Mouse (Mus musculus) ES-E14 (cell line): Measurements from ENCODE around the gene Pnliprp2. TPM values are rescaled to one million over a fixed set of nuclear protein-coding genes. Genes with fewer than 3 reads are reported as not detected.

Experiments
- DNase-seq: peaks from one replicate; pipeline ENCODE4 v3.0.0-alpha.2; 2013; ENCODE audit warnings: low read depth, low spot score
- H3K27ac ChIP-seq: 2 replicates; pipeline ENCODE4 v1.5.1; 2012; ENCODE audit warnings: low read depth, mild to moderate bottlenecking, low read length, moderate library complexity, mixed read lengths; ENCODE audit not compliant: poor library complexity, insufficient read depth, severe bottlenecking
- H3K36me3 ChIP-seq: 2 replicates; pipeline ENCODE4 v1.6.1; 2012; ENCODE audit warnings: mild to moderate bottlenecking, low read length, moderate library complexity, mixed read lengths; ENCODE audit not compliant: control insufficient read depth, poor library complexity, insufficient read depth, severe bottlenecking
- H3K4me1 ChIP-seq, 2 experiments: fragments of 150-350 bp in 1 of 2; sonication (generic) in 1 of 2; 2 replicates each; pipeline ENCODE4 v1.6.1; 2012; ENCODE audit warnings: low read length in 2 of 2, mild to moderate bottlenecking in 1 of 2, mixed read lengths in 1 of 2; ENCODE audit not compliant: control insufficient read depth in 2 of 2, insufficient read depth in 2 of 2, poor library complexity in 1 of 2
- H3K4me3 ChIP-seq, 2 experiments: fragments of 150-350 bp in 1 of 2; sonication (generic) in 1 of 2; 2 replicates each; pipeline ENCODE4 v1.5.1; 2012; ENCODE audit warnings: low read length in 2 of 2, low read depth in 1 of 2, mild to moderate bottlenecking in 1 of 2, mixed read lengths in 1 of 2; ENCODE audit not compliant: insufficient read depth in 1 of 2, poor library complexity in 1 of 2, severe bottlenecking in 1 of 2
- H3K9ac ChIP-seq: 2 replicates; pipeline ENCODE4 v1.6.1; 2012; ENCODE audit warnings: low read depth, mild to moderate bottlenecking, low read length, mixed read lengths; ENCODE audit not compliant: poor library complexity, insufficient read depth, severe bottlenecking
- H3K9me3 ChIP-seq: fragments of 150-350 bp; sonication (generic); 2 replicates; pipeline ENCODE4 v1.6.1; 2012; ENCODE audit warnings: low read depth, mild to moderate bottlenecking, low read length; ENCODE audit not compliant: control insufficient read depth, insufficient read depth
- CHD2 ChIP-seq: IDR thresholded peaks from 2 replicates; pipeline ENCODE4 v1.6.1; 2014; ENCODE audit warnings: mild to moderate bottlenecking, low read depth, low read length, inconsistent platforms
- HCFC1 ChIP-seq: IDR thresholded peaks from 2 replicates; pipeline ENCODE4 v1.6.1; 2012; ENCODE audit warnings: low read length, inconsistent platforms, borderline replicate concordance; ENCODE audit not compliant: insufficient read depth
- MAFK ChIP-seq: IDR thresholded peaks from 2 replicates; pipeline ENCODE4 v1.6.1; 2014; ENCODE audit warnings: mild to moderate bottlenecking, low read depth, low read length, inconsistent platforms; ENCODE audit not compliant: insufficient read depth
- ZC3H11A ChIP-seq: IDR thresholded peaks from 2 replicates; pipeline ENCODE4 v1.6.1; 2012; ENCODE audit warnings: low read depth, mild to moderate bottlenecking, inconsistent platforms, low read length, borderline replicate concordance
- ZNF384 ChIP-seq: IDR thresholded peaks from 2 replicates; pipeline ENCODE4 v1.6.1; 2012; ENCODE audit warnings: low read depth, low read length, inconsistent platforms
- in situ Hi-C, 2 experiments: fragments of 600-800 bp; cut with MboI; formaldehyde crosslinking; loops; one replicate each; pipeline ENCODE4 v1.15.1; 2025; ENCODE audit warnings: low sequenced_read_pairs in 2 of 2, inconsistent platforms in 1 of 2; ENCODE audit not compliant: unreplicated experiment in 2 of 2
- total RNA-seq: library from RNA; depleted of rRNA; stranded (reverse); fragments of 300-350 nt; gene quantifications from 2 replicates; pipeline ENCODE4 v1.2.3, GENCODE M21; 2012

Pnliprp2 gene
- total RNA-seq, 1 experiment: 0.40 TPM

- H3K4me1 ChIP-seq: no peaks in the 10 kb centered on the region
- no peaks in the 10 kb centered on the region for H3K9me3 ChIP-seq
- TF ChIP-seq HCFC1: no peak
- TF ChIP-seq ZNF384: no peak
- no peak for TF ChIP-seq ZC3H11A
- TF ChIP-seq CHD2: no peak
- TF ChIP-seq MAFK: no peak
- H3K4me3 ChIP-seq: no peak within 1 kb of the TSS
- no peak within 1 kb of the TSS for H3K27ac ChIP-seq
- no peak for DNase-seq
- H3K36me3 ChIP-seq: no peaks in the 10 kb centered on the region
- in situ Hi-C loops: no loop called here
- H3K9ac ChIP-seq: no peak within 1 kb of the TSS
These were observed 31.0 kb upstream of the Pnliprp2 start, which contains the start of gene Pnliprp1 for GRCm38 (mm10) chr19:58728445-58729031. Pnliprp1 (plus strand) TSS chr19:58728887.

GRCm38 (mm10) chr19:58733216-58733615 is 26.3 kb upstream of the Pnliprp2 start:
- no peak for TF ChIP-seq ZNF384
- TF ChIP-seq CHD2: no peak
- TF ChIP-seq HCFC1: no peak
- TF ChIP-seq MAFK: no peak
- no peak for TF ChIP-seq ZC3H11A
- Histone ChIP-seq H3K9ac (no peak overlapping the region), H3K9me3 (no peaks in the 10 kb centered on the region), H3K4me3 (no peak overlapping the region), H3K4me1 (no peaks in the 10 kb centered on the region), H3K27ac (no peak overlapping the region), H3K36me3 (no peaks in the 10 kb centered on the region)
- DNase-seq: no peak
- in situ Hi-C loops: no loop called here

- Histone ChIP-seq H3K27ac (no peak overlapping the region), H3K4me1 (no peaks in the 10 kb centered on the region), H3K9ac (no peak overlapping the region), H3K4me3 (no peak overlapping the region), H3K9me3 (no peaks in the 10 kb centered on the region), H3K36me3 (no peaks in the 10 kb centered on the region)
- no peak for TF ChIP-seq ZNF384
- in situ Hi-C loops: no loop called here
- no peak for DNase-seq
These were observed 21.4 kb upstream of the Pnliprp2 start for GRCm38 (mm10) chr19:58738111-58738510.

GRCm38 (mm10) chr19:58741036-58741435 is 18.5 kb upstream of the Pnliprp2 start:
- Histone ChIP-seq H3K4me1 (no peaks in the 10 kb centered on the region), H3K36me3 (no peaks in the 10 kb centered on the region), H3K4me3 (no peak overlapping the region), H3K27ac (no peak overlapping the region), H3K9me3 (no peaks in the 10 kb centered on the region), H3K9ac (no peak overlapping the region)
- TF ChIP-seq ZC3H11A (no peak), MAFK (no peak), CHD2 (no peak), ZNF384 (no peak), HCFC1 (no peak)
- no peak for DNase-seq
- in situ Hi-C loops: no loop called here

GRCm38 (mm10) chr19:58742711-58743110 is 16.8 kb upstream of the Pnliprp2 start:
- Histone ChIP-seq H3K9me3 (no peaks in the 10 kb centered on the region), H3K27ac (no peak overlapping the region), H3K4me1 (no peaks in the 10 kb centered on the region), H3K9ac (no peak overlapping the region), H3K36me3 (no peaks in the 10 kb centered on the region), H3K4me3 (no peak overlapping the region)
- DNase-seq: no peak
- in situ Hi-C loops: no loop called here
- no peak for TF ChIP-seq HCFC1
- no peak for TF ChIP-seq CHD2
- TF ChIP-seq ZC3H11A: no peak
- no peak for TF ChIP-seq MAFK
- TF ChIP-seq ZNF384: no peak
